Mouse (Mus musculus) frontal cortex, postnatal 25 days (tissue): ENCODE results near the gene Tnfsf12.
"Not testable (repeated sequence)": the region's sequence is repeated elsewhere in the genome, so short reads cannot be mapped to it uniquely, and the experiment has no call there.

ENCODE experiments used
- DNase-seq, 2 experiments: peaks; one replicate each; pipeline ENCODE4 v3.0.0; 2022; ENCODE audit warnings: low spot score in 2 of 2

The Tnfsf12 gene

GRCm38 (mm10) chr11:69704613-69705010 is 9.0 kb upstream of the Tnfsf12 start:
- DNase-seq: no peak

GRCm38 (mm10) chr11:69703814-69704612 is 8.4 kb upstream of the Tnfsf12 start:
- DNase-seq: no peak

GRCm38 (mm10) chr11:69703381-69703780 is 7.7 kb upstream of the Tnfsf12 start:
- not testable (repeated sequence) for DNase-seq

- not testable (repeated sequence) for DNase-seq
Measured at GRCm38 (mm10) chr11:69702886-69703285, 7.2 kb upstream of the Tnfsf12 start.

- no peak for DNase-seq
Measured at GRCm38 (mm10) chr11:69699595-69699994, 3.9 kb upstream of the Tnfsf12 start.

GRCm38 (mm10) chr11:69698574-69698973 is 2.9 kb upstream of the Tnfsf12 start:
- DNase-seq: no peak

- no peak for DNase-seq
Measured at GRCm38 (mm10) chr11:69697396-69697795, 1.7 kb upstream of the Tnfsf12 start.

GRCm38 (mm10) chr11:69695046-69695360 is 646 bp downstream of the Tnfsf12 start:
- DNase-seq: no peak

GRCm38 (mm10) chr11:69693421-69693965 is 2.2 kb downstream of the Tnfsf12 start:
- no peak for DNase-seq

- DNase-seq: no peak
Measured at GRCm38 (mm10) chr11:69692863-69693262, 2.8 kb downstream of the Tnfsf12 start.

GRCm38 (mm10) chr11:69692196-69692811 is 3.3 kb downstream of the Tnfsf12 start:
- DNase-seq: no peak

- DNase-seq: no peak
Measured at GRCm38 (mm10) chr11:69689891-69690290, 5.8 kb downstream of the Tnfsf12 start.

- DNase-seq: no peak
Measured at GRCm38 (mm10) chr11:69687061-69687460, 8.6 kb downstream of the Tnfsf12 start.

GRCm38 (mm10) chr11:69686377-69686776 is 9.3 kb downstream of the Tnfsf12 start:
- no peak for DNase-seq

GRCm38 (mm10) chr11:69685526-69686148 is 10.0 kb downstream of the Tnfsf12 start, which contains the start of gene Tnfsf13:
TSS of gene Tnfsf13 (minus strand) at chr11:69685784.
- DNase-seq: no peak

GRCm38 (mm10) chr11:69684936-69685335 is 10.7 kb downstream of the Tnfsf12 start:
- no peak for DNase-seq

GRCm38 (mm10) chr11:69684128-69684745 is 11.4 kb downstream of the Tnfsf12 start:
- DNase-seq: no peak

GRCm38 (mm10) chr11:69683576-69683975 is 12.1 kb downstream of the Tnfsf12 start:
- no peak for DNase-seq

- peak; percentile 79 to 85 for DNase-seq
Measured at GRCm38 (mm10) chr11:69682840-69683533, 12.7 kb downstream of the Tnfsf12 start.

GRCm38 (mm10) chr11:69682209-69682839 is 13.3 kb downstream of the Tnfsf12 start:
- no peak for DNase-seq
